Mouse (Mus musculus) megakaryocyte-erythroid progenitor cell, adult 5-6 weeks (primary cell): ENCODE measurements at regions not wholly inside any gene's neighbourhood (a gene's known extent, or its start where the extent isn't known, plus 50 kb on each side); places are given as distances from the start of the nearest gene placed in this dataset.

Source experiments
- ATAC-seq: replicated peaks from 2 replicates; pipeline ENCODE4 v1.8.0; 2016; ENCODE audit warnings: mild to moderate bottlenecking, inconsistent platforms; ENCODE audit not compliant: severe bottlenecking, poor library complexity, low FRiP score, low TSS enrichment

DNA sequence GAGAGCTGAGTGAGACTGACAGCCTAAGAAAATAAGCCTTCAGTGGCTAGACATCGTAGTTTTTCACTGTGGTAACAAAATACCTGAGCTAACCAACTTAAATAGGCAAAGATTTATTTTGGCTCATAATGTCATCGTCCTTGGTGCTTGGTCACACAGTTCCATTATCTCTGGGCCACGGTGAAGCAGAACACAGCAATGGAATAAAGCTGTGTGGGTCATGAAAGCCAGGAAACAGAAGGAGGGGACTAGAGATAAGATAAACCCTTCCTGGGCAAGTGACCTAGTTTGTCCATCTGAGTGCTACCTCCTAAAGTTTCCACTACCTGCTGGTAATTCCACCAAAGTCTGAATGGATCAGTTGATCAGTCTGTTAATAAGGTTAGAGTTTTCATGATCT is 134.8 kb upstream of the Gm5129 start:
- no peak for ATAC-seq

GRCm38 (mm10) chr5:29875451-29875850 is 137.5 kb upstream of the Il6 start:
- ATAC-seq: no peak

GRCm38 (mm10) chr5:29887267-29887841 is 125.6 kb upstream of the Il6 start:
- 0 out of 2 replicates have a peak, but pooled peaks have one; percentile 37 for ATAC-seq

- ATAC-seq: no peak
These were observed 120.6 kb upstream of the Il6 start for GRCm38 (mm10) chr5:29892344-29892743.

GRCm38 (mm10) chr5:29892861-29893260 is 120.1 kb upstream of the Il6 start:
- ATAC-seq: no peak

- peak; percentile 93 for ATAC-seq
These were observed 119.1 kb upstream of the Il6 start for GRCm38 (mm10) chr5:29893829-29894228.

- ATAC-seq: no peak
These were observed 118.0 kb upstream of the Il6 start for GRCm38 (mm10) chr5:29894606-29895595.

- ATAC-seq: no peak
These were observed 115.3 kb upstream of the Il6 start for GRCm38 (mm10) chr5:29897617-29898016.

GRCm38 (mm10) chr5:29901716-29902115 is 111.2 kb upstream of the Il6 start:
- ATAC-seq: peak; percentile 52

DNA sequence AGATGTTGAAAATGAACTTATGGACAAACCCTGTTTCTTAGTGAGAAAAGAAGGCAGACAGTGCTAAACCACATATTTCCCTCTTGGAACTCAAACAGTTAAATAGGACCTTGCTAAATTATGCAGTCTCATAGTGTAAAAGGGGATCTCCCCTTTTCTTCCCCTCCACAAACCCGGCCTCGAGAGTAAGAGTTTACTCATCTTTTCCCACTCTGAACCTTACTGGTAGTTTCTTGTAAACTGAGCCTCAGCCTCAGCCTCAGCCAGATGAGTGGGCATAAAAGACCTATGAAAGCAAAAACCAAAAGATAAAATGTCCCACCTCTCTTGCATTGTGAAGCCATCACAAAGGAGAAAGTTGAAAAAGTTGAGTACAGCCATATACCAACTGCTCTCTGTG is 92.6 kb upstream of the Il6 start:
- ATAC-seq: no peak

GRCm38 (mm10) chr5:29925527-29925926 is 87.4 kb upstream of the Il6 start:
- ATAC-seq: peak; percentile 89

DNA sequence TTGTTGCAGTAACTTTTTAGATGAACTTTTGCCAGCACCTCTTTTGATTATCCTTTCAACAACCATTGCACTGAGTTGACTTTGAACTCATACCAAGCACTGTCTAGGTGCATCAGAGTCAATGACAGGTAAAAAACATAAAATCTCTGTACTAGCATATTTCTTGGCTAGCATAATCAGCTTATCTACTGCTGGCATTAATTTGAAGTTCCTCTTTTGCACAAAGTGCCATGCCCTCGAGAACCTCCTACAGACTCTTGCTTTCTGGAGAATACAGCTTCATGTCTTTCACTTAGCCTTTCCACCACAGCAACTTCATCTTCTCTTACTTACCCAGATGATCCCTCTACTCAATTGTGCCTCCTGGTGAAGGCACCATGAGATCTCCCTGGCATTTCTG is 85.3 kb upstream of the Il6 start:
- no peak for ATAC-seq

DNA sequence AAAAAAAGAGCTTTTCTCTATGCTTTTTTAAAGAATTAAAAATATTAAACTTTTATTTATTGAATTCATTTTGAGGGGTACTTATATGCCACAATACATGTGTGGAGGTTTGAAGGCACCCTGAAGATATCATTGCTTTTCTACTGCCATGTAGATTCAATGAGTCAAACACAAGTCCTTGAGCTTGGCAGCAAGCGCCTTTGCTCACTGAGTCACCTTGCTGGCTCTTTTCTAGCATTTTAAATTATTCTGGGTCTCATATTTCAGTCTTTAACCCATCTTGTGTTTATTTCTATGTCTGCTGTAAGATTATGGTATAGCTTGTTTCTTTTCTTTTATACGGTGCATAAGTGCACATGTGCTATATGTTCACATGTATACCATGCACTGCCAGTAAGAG is 83.5 kb upstream of the Il6 start:
- ATAC-seq: no peak

- no peak for ATAC-seq
These were observed 65.7 kb upstream of the Il6 start for GRCm38 (mm10) chr5:29947225-29947624.

- no peak for ATAC-seq
These were observed 64.8 kb upstream of the Il6 start for GRCm38 (mm10) chr5:29948161-29948560.

DNA sequence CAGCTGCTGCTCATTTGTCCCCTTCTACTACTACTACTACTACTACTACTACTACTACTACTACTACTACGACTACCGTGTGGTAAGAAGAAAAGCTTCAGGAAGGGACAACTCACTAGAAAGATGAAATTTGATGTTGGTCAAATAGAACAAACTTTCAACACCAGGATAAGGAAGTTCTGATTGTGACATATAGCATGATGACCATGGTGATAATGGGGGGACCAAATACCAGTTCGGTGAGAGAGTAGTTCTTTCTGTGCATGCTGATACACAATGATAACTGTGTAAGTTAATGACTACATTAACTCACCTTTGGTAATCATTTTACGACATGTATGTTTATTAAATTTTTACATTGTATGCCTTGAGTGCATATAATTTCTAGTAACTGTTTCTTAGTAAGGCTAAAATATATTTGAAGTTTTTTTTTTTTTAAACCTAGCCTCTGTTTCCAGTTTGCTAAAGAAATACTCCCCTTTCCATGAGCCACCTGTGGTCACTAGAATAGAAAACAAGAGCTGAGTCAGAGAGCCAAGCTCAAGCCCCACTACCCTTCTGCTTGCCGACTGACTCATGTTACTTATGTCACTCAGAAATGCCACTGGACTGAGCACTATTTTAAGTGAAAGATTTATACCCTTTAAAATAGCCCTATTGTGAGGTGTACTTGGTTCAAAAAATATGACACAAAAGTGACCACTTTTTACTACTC is 62.3 kb upstream of the Il6 start:
- ATAC-seq: no peak

- no peak for ATAC-seq
These were observed 61.2 kb upstream of the Il6 start for GRCm38 (mm10) chr5:29951381-29952350.
